Mouse (Mus musculus) CD4-positive helper T cell, adult 2 months (primary cell): ENCODE measurements at regions not wholly inside any gene's neighbourhood (a gene's known extent, or its start where the extent isn't known, plus 50 kb on each side); places are given as distances from the start of the nearest gene placed in this dataset.
A peak's percentile ranks its signal among the peaks of the same experiment; 100 is the strongest.

Experiments used
- DNase-seq: peaks from one replicate; pipeline ENCODE4 v3.0.0-alpha.2; 2012; ENCODE audit warnings: low read depth, missing footprints, low spot score

DNA sequence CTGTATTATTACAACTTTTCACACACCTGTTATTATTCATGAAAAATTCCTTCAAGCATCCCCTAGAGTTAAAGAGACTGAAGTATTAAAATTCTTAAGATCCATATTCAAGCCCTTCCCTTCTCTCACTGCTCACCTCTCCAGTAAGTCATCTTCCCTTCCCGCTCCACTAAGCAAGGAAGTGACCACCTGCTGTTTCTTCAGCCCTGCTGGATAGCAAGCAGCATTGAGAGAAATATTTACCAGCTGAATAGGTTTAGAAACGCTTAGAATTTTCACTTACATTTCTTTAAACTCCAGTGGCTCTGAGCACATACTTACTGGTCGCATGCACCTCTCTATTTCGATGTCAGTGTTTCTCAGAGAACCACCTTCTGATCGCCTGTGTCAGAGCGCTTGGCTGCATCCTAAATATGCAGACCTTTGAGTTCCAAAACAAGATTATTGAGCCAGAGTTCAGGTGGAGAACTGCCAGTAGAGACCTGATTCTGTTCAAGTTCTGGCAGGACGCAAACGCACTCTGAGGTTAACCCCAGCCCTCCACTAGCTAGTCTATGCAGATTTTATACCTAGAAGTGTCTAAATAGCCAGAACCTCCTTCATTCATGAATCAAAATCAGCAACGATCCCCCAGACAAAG, 314.9 kb downstream of the Mllt3 start:
- no peak for DNase-seq

DNA sequence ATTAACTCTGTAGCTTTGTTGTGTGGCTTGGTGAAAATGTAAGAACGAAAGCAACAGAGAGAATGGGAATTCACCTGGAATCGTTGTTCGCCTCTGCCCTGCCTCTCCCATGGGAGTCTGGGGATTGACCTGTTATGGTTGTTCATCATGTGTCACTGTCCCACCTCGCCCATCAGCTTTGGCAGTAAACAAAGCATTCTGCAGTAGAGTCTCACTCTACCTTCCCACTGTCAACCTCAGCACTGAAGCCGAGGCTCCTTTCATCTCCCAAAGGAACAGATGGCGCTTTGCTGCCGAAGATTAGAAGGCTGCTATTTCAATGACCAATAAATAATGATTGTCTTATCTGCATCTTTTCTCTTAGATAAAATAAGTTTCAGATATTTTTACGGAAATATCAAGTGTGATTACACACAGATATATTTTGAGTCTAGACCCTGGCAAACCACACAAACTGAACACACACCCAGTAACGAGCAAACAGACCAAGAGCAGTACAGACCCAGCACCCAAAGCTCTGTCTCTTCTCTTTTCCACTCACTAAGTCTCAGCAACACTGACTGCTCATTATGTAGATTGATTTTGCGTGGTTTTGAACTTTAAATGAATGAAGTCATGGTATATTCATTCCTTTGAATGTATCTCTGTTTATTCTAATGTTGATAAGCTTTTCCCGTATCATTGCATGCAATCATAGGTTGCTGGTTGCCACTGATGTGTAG, 317.8 kb downstream of the Mllt3 start:
- DNase-seq: no peak

DNA sequence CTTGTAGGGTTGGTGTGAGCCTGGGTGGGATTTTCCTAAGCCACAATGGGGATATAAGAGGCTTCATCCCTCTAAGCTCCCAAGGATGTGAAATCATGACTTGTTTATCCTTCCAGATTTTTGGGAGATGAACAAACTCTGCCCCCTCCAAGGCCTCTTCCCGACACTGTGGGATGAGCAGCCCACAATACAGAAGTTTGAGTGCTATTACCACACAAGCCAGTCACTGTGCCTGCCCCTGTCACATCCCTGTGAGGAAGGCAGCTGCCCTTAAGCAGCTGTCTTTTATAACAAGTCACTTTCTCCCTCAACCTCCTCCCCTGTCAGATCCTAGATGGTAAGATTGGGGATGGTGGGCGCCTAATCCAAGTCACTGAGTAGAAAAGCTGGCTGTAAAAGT, 320.5 kb downstream of the Mllt3 start:
- DNase-seq: no peak

- no peak for DNase-seq
Observed at GRCm38 (mm10) chr4:87712286-87712685, 320.9 kb downstream of the Mllt3 start.

GRCm38 (mm10) chr4:87711185-87711827, 321.9 kb downstream of the Mllt3 start:
- DNase-seq: no peak

DNA sequence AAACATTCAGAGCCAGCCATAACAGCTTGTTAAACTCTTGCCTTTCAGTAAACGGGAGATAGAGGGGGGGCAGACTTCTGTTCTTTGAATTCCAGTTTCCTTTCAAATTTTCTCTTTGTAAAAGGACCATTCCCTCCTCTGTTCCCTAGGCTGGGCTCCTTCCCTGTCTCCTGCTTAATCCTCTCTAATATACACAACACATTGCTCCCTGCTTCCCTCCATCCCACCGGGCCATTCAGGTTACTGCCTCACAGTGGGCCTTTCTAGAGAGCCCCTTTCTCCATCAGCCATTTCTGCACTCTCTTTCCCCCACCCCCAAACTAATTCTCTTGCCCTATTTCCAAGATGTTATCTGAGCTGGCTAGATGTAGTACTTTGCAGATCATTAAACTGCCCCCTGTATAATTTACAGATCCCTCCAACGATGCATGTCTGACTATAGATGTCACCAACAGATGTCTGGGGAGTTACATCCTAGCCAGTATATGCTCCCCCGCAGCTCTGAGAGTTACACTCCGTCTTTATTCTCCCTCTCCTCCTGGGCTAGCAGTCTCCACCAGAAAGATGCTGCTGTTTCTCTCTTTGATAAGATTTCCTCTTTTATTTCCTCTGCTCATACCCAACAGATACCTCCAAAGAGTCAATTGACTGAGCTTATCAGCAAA, 324.1 kb downstream of the Mllt3 start:
- DNase-seq: no peak

DNA sequence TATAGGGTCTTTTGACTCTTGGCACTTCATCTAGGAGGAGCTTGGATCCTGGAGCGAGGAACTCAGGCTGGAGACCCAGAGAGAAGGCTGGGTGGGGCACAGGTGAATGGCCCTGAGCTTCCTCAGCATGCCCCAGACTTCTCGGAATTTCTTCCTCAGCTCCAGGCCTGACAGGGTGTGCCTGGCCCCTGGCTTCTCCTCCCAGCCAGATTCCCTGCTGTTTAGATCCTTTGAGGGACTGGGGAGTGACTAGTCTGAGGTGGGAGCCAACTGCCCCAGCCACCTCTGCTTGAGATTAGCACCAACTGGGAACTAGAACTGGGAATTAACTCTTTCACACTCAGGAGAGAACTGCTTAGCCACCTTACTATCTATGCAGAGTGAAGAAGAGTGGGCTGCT, 325.8 kb downstream of the Mllt3 start:
- DNase-seq: no peak

- DNase-seq: no peak
Observed at GRCm38 (mm10) chr4:87702834-87703233, 330.3 kb downstream of the Mllt3 start.

GRCm38 (mm10) chr4:87702290-87702689, 330.9 kb downstream of the Mllt3 start:
- no peak for DNase-seq

DNA sequence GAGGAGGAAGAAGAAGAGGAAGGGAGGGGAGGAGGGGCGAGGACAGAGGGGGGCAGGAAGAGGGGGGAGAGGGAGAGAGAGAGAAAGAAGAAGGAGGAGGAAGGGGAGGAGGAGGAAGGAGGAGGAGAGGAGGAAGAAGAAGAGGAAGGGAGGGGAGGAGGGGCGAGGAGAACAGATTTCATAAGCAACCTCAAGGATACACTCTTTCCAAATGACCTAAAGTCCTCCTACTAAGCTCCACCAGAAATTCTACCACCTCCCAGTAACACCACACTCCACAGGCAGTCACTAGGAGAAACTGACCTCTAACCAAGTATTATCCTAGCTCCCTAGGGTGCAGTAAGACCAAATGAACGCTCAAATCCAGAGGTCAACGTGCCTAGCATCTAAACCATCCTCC, 332.1 kb downstream of the Mllt3 start:
- DNase-seq: no peak

DNA sequence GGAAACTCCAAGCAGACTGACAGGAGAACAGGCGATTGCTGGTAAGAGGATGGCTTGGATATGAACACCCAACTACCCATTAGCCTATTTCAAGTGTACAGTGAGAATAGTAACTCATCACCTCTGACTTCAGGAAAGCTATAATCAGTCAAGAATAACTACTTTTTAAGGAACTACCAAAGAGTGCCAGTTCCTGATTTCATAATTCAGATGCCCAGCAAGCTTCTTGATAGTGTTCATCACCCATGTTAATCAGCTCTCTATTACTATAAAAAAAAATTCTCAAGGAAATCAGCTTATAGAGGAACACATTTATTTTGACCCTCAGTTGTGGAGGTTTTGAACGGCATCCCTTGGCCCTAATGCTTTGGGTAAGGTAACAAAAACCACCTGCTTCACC, 332.7 kb downstream of the Mllt3 start:
- no peak for DNase-seq

- no peak for DNase-seq
Observed at GRCm38 (mm10) chr4:87699586-87699985, 333.6 kb downstream of the Mllt3 start.

DNA sequence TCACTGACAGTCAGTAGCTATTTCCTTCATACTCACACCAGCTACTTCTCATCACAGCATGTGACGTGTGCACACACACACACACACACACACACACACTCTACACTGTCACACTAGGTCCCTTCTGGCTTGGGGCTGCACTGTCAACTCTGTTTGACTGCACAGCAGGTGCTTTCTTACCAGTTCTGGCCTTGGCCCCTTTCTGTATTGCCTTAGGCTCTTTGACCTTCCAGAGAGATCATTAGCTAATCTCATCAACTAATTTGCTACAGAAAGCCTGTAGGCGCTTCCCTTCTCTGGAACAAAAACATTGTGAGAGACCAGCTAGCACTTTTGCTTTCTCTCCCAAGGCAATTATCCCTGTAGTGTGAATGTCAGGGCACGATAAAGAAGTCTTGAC, 334.4 kb downstream of the Mllt3 start:
- no peak for DNase-seq

GRCm38 (mm10) chr4:87696921-87697320, 336.2 kb downstream of the Mllt3 start:
- DNase-seq: no peak

- no peak for DNase-seq
Observed at GRCm38 (mm10) chr4:87695811-87696210, 337.4 kb downstream of the Mllt3 start.

DNA sequence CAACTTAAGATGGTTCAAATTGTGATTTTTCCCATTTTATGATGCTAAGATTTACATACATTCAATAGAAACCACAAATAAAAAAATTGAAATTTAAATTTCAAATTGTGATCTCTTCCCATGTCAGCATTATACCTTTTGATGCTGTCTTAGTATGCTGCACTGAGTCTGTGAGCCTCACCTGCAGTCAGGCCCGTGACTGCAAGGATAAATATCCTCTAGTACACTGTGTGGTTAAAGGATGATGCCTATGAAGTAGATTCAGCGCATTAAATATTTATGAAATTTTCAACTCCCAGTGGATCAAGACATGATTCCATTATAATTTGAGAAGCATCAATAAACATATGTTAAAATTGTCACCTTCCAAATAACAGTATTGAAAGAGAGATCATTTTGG, 340.4 kb downstream of the Mllt3 start:
- no peak for DNase-seq

DNA sequence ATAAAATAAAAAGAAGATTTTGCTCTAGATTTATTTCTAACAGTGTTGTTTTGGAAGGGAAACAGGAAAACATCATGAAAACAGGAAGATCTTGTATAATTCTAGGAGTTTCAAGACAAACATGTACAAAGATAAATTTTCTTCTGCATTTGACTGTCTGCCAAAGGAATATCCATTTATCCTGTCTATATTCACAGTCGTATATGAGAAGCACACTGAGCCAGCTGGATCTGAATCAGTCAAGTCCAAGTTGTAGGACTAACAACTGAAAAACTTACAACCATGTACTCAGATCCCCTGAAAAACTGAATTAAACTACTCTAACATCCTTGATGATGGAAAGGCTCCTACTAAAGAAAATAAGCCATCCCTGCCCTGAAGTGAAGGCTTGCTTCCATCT, 348.2 kb downstream of the Mllt3 start:
- no peak for DNase-seq

- no peak for DNase-seq
Observed at GRCm38 (mm10) chr4:87682783-87683182, 350.4 kb downstream of the Mllt3 start.

DNA sequence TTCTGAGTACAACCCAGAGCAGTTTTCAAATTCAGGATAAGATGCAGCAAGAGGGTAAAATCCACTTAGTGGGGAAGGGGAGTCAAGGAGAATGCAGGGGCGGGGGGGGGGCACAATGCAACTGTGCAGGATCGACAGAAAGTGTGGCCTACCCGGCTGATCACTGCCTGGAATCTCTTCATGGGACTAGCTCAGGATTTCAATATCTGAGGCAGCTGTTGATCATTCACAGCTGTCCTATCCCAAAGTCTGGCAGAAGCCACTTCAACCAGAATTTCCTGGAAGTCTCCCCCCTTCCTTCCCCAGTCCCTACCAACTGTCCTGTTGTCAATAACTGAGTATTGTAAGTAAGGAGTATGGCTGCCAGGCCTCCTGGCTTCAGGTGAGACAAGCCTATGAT, 362.1 kb downstream of the Mllt3 start:
- DNase-seq: no peak

GRCm38 (mm10) chr4:87670167-87670566, 363.0 kb downstream of the Mllt3 start:
- no peak for DNase-seq

DNA sequence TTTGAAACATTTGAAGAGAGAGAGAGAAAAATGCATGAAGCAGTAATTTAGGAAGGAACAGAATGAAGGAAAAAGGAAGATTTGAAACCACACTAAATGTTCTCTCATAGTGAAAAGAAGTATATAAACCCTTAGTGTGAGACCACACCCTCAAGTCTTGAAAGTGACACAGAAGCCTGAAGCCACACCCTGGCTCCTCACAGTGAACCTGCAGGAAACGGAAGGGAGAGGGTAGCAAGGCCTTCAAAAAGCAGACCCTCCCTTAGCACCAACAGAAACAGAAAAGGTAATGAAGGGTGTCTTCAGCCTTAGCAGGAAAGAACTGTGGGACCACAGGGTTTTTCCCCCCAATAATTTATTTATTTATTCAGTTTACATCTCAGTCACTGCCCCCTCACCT, 363.7 kb downstream of the Mllt3 start:
- DNase-seq: peak; percentile 44

DNA sequence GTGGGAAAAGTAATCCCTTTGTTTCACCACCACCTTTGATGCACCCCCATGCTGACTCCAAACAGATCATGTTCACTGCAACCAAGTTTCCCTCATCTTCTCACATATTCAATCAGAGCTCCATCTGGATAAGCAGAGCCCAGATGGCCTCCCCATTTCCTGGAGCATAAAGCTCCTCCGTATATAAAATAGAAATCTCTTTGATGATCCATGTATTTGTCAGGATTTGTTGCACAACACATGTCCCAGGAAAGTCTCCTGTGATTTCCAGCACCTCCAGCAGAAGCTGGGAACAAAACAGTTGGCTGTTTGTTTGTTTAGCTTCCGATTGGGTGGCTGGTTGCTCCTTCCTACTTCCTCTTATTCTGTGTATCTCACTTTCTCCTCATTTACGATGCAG, 364.9 kb downstream of the Mllt3 start:
- no peak for DNase-seq
